Mouse (Mus musculus): ENCODE measurements around the gene Hbq1b.

Gene Hbq1b

GRCm38 (mm10) chr11:32286695-32287492 is at the start of gene Hbq1b:
Gene Hbq1b, plus strand, starts transcription at chr11:32286965.
- DNase-seq (ENCODE audit: low spot score), result peak; percentile 60

- DNase-seq (ENCODE audit: low spot score), result no peak
Observed at GRCm38 (mm10) chr11:32237411-32237795, 49.4 kb upstream of the Hbq1b start.

- no peak for DNase-seq (ENCODE audit: low spot score)
Observed at GRCm38 (mm10) chr11:32238093-32238860, 48.5 kb upstream of the Hbq1b start.

GRCm38 (mm10) chr11:32241391-32241790 is 45.4 kb upstream of the Hbq1b start:
- DNase-seq (ENCODE audit: low spot score), result no peak

GRCm38 (mm10) chr11:32242209-32242608 is 44.6 kb upstream of the Hbq1b start:
- DNase-seq (ENCODE audit: low spot score), result no peak

GRCm38 (mm10) chr11:32243205-32243955 is 43.4 kb upstream of the Hbq1b start:
- no peak for DNase-seq (ENCODE audit: low spot score)

GRCm38 (mm10) chr11:32244064-32244463 is 42.7 kb upstream of the Hbq1b start:
- DNase-seq (ENCODE audit: low spot score), result no peak

- no peak for DNase-seq (ENCODE audit: low spot score)
Observed at GRCm38 (mm10) chr11:32244617-32245016, 42.1 kb upstream of the Hbq1b start.

GRCm38 (mm10) chr11:32245614-32246013 is 41.2 kb upstream of the Hbq1b start:
- no peak for DNase-seq (ENCODE audit: low spot score)

GRCm38 (mm10) chr11:32247068-32247467 is 39.7 kb upstream of the Hbq1b start:
- no peak for DNase-seq (ENCODE audit: low spot score)

GRCm38 (mm10) chr11:32248350-32248749 is 38.4 kb upstream of the Hbq1b start:
- no peak for DNase-seq (ENCODE audit: low spot score)

- DNase-seq (ENCODE audit: low spot score), result no peak
Observed at GRCm38 (mm10) chr11:32250880-32251763, 35.6 kb upstream of the Hbq1b start.

- no peak for DNase-seq (ENCODE audit: low spot score)
Observed at GRCm38 (mm10) chr11:32253121-32253520, 33.6 kb upstream of the Hbq1b start.

GRCm38 (mm10) chr11:32256146-32256545 is 30.6 kb upstream of the Hbq1b start:
- DNase-seq (ENCODE audit: low spot score), result no peak

- no peak for DNase-seq (ENCODE audit: low spot score)
Observed at GRCm38 (mm10) chr11:32256566-32256965, 30.2 kb upstream of the Hbq1b start.

GRCm38 (mm10) chr11:32262674-32263415 is 23.9 kb upstream of the Hbq1b start:
- DNase-seq (ENCODE audit: low spot score), result no peak

GRCm38 (mm10) chr11:32265117-32265738 is 21.5 kb upstream of the Hbq1b start:
- DNase-seq (ENCODE audit: low spot score), result no peak

GRCm38 (mm10) chr11:32266194-32266593 is 20.6 kb upstream of the Hbq1b start:
- no peak for DNase-seq (ENCODE audit: low spot score)

- no peak for DNase-seq (ENCODE audit: low spot score)
Observed at GRCm38 (mm10) chr11:32266776-32267175, 20.0 kb upstream of the Hbq1b start.

GRCm38 (mm10) chr11:32267188-32267884 is 19.4 kb upstream of the Hbq1b start, which contains the start of gene Nprl3:
Gene Nprl3, minus strand, starts transcription at chr11:32267707.
- DNase-seq (ENCODE audit: low spot score), result peak; percentile 94
